Mouse (Mus musculus) neural tube, embryonic 14.5 days (tissue): ENCODE data around the gene Aspg. TPM values are rescaled to one million over a fixed set of nuclear protein-coding genes. Genes with fewer than 3 reads are reported as not detected.

ENCODE experiments used
- ATAC-seq: fragments of 200-750 bp; cut with Nextera tagmentation; 2 replicates; pipeline ENCODE4 v1.8.0; 2017; ENCODE audit warnings: low read depth, mild to moderate bottlenecking, moderate TSS enrichment, moderate library complexity
- H3K27ac ChIP-seq: fragments of 300-500 bp; sonication (generic); 2 replicates; pipeline ENCODE4 v1.5.1; 2014; ENCODE audit warnings: low read depth, mild to moderate bottlenecking, control low read depth, low read length, moderate library complexity, mixed read lengths
- H3K27me3 ChIP-seq: fragments of 300-500 bp; sonication (generic); 2 replicates; pipeline ENCODE4 v1.6.1; 2014; ENCODE audit warnings: low read length; ENCODE audit not compliant: control insufficient read depth, insufficient read depth
- H3K36me3 ChIP-seq: fragments of 300-500 bp; sonication (generic); 2 replicates; pipeline ENCODE4 v1.6.1; 2014; ENCODE audit warnings: low read length, mixed read lengths; ENCODE audit not compliant: control insufficient read depth, insufficient read depth
- H3K4me1 ChIP-seq: fragments of 300-500 bp; sonication (generic); 2 replicates; pipeline ENCODE4 v1.6.1; 2014; ENCODE audit warnings: low read length; ENCODE audit not compliant: control insufficient read depth, insufficient read depth
- H3K4me2 ChIP-seq: fragments of 300-500 bp; sonication (generic); 2 replicates; pipeline ENCODE4 v1.6.1; 2014; ENCODE audit warnings: mild to moderate bottlenecking, low read depth, low read length, control low read depth
- H3K4me3 ChIP-seq: fragments of 300-500 bp; sonication (generic); 2 replicates; pipeline ENCODE4 v1.5.1; 2014; ENCODE audit warnings: low read depth, low read length, control low read depth, mixed read lengths
- H3K9ac ChIP-seq: fragments of 300-500 bp; sonication (generic); replicated peaks from 2 replicates; pipeline ENCODE4 v1.6.1; 2014; ENCODE audit warnings: low read depth, mild to moderate bottlenecking, control low read depth, low read length, mixed read lengths
- H3K9me3 ChIP-seq: fragments of 300-500 bp; sonication (generic); 2 replicates; pipeline ENCODE4 v1.6.1; 2016; ENCODE audit warnings: low read length; ENCODE audit not compliant: control insufficient read depth
- WGBS: fragments of 180-500 bp; shearing (Covaris S2); extraction: QIAGEN DNeasy Blood & Tissue Kit; methylation state at CpG from one replicate; pipeline ENCODE4 v1.1.7; 2014; 5-methylcytosine and 5-hydroxymethylcytosine counted together
- polyA plus RNA-seq: library from polyadenylated mRNA; unstranded; fragments of >200 nt; fragmentation: Nextera tagmentation; extraction: Ambion mirVana; gene quantifications from 2 replicates; pipeline ENCODE4 v1.2.1, GENCODE M21; 2014

Aspg gene
- polyA plus RNA-seq: 0.23 and 0.26 TPM in 2 replicates

- Histone ChIP-seq H3K36me3 (no peaks in the 10 kb centered on the region), H3K4me1 (no peaks in the 10 kb centered on the region), H3K4me3 (no peak within 1 kb of the TSS), H3K27me3 (no peaks in the 10 kb centered on the region; the same call in 1 of the 2 replicates), H3K9me3 (no peaks in the 10 kb centered on the region), H3K9ac (no peak within 1 kb of the TSS), H3K4me2 (peak within 1 kb of the TSS; percentile 6; the same call in 1 of the 2 replicates), H3K27ac (no peak within 1 kb of the TSS)
- ATAC-seq: no peak
- 2% methylated on average over 14 of the region's 14 CpGs for WGBS
Measured at GRCm38 (mm10) chr12:112106541-112106971, at the start of gene Aspg. Gene Aspg, plus strand, starts transcription at chr12:112106679.

DNA sequence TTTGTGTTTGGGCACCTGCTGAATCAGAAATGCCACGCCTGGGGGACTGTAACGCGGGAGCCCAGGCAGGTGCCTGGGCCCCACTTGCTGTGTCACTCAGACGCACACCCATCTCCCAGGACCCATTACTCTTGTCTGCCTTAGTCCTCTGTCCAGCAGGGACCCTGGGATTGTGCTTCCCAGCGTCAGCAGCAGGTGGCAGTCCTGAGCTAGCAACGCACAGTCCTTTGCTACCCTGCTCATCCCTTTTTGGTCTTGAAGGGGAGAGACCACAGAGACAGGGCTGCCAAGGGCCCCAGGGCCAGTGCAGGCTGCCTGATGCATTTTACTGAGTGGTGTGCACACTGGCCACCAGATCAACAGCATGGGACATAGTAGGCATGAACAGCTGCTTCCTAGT is 28.8 kb upstream of the Aspg start:
- Histone ChIP-seq H3K4me2 (no peak overlapping the region), H3K27ac (no peak overlapping the region), H3K4me3 (no peak overlapping the region), H3K36me3 (no peaks in the 10 kb centered on the region), H3K9ac (no peak overlapping the region), H3K4me1 (no peaks in the 10 kb centered on the region), H3K27me3 (no peaks in the 10 kb centered on the region), H3K9me3 (no peaks in the 10 kb centered on the region)
- 13% methylated on average over 6 of the region's 6 CpGs for WGBS
- peak; percentile 44; the same call in 1 of the 2 replicates for ATAC-seq

DNA sequence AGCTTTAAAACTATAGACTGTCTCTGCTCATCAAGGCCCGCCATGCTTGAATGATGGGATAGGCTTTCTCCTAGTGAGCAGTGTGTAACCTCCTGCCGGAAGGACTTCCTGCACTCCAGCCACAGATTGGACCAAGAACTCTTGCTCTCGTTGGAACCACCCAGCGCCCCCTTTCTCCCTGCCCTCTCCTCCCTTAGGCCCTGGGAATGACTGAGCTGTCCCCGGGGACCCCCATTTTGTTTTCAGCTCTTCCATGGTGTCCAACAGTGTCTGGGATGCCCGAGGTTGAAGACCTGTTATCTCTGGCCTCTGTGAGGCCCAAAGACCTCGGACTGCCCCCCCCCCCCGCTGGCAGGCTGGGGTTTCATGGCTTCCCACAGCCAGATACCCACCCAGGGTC is 26.6 kb upstream of the Aspg start:
- Histone ChIP-seq H3K9ac (no peak overlapping the region), H3K27ac (no peak overlapping the region), H3K9me3 (no peaks in the 10 kb centered on the region), H3K4me3 (no peak overlapping the region), H3K4me2 (no peak overlapping the region), H3K27me3 (no peaks in the 10 kb centered on the region), H3K4me1 (no peaks in the 10 kb centered on the region), H3K36me3 (no peaks in the 10 kb centered on the region)
- ATAC-seq: no peak
- WGBS: 79% methylated on average over 8 of the region's 8 CpGs

- H3K4me1 ChIP-seq: no peaks in the 10 kb centered on the region
- 94% methylated on average over 4 of the region's 4 CpGs for WGBS
- H3K9ac ChIP-seq: no peak overlapping the region
- H3K9me3 ChIP-seq: no peaks in the 10 kb centered on the region
- no peaks in the 10 kb centered on the region for H3K27me3 ChIP-seq
- no peak overlapping the region for H3K4me3 ChIP-seq
- ATAC-seq: no peak
- no peaks in the 10 kb centered on the region for H3K36me3 ChIP-seq
- H3K27ac ChIP-seq: no peak overlapping the region
- H3K4me2 ChIP-seq: no peak overlapping the region
Measured at GRCm38 (mm10) chr12:112080911-112081310, 25.6 kb upstream of the Aspg start.

GRCm38 (mm10) chr12:112082241-112082640 is 24.2 kb upstream of the Aspg start:
- H3K27me3 ChIP-seq: no peaks in the 10 kb centered on the region
- H3K9ac ChIP-seq: no peak overlapping the region
- no peak overlapping the region for H3K27ac ChIP-seq
- no peak for ATAC-seq
- H3K36me3 ChIP-seq: no peaks in the 10 kb centered on the region
- 58% methylated on average over 1 of the region's 1 CpGs for WGBS
- no peaks in the 10 kb centered on the region for H3K9me3 ChIP-seq
- H3K4me2 ChIP-seq: no peak overlapping the region
- no peaks in the 10 kb centered on the region for H3K4me1 ChIP-seq
- H3K4me3 ChIP-seq: no peak overlapping the region

DNA sequence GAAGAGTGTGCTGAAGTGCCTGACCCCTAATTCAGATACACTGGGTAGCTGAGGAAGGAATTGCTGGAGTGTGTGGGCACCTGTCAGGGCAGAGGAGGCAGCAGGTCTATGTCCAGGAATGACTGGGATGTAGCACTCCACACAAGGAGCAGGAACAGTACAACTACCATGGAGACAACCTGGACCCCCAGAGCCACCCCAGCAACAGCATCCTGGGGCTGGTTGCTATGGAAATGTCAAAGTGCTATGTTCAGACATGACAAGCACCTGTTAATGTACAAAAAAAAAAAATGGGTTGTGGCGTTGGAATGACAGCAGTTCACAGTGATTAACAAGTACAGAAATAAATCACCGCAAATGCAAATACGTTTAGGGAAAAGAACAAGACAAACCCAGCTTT is 20.2 kb upstream of the Aspg start:
- WGBS: 83% methylated on average over 3 of the region's 3 CpGs
- Histone ChIP-seq H3K4me3 (no peak overlapping the region), H3K4me2 (no peak overlapping the region), H3K4me1 (no peaks in the 10 kb centered on the region), H3K27ac (no peak overlapping the region), H3K36me3 (no peaks in the 10 kb centered on the region), H3K9me3 (no peaks in the 10 kb centered on the region), H3K9ac (no peak overlapping the region), H3K27me3 (no peaks in the 10 kb centered on the region)
- no peak for ATAC-seq

DNA sequence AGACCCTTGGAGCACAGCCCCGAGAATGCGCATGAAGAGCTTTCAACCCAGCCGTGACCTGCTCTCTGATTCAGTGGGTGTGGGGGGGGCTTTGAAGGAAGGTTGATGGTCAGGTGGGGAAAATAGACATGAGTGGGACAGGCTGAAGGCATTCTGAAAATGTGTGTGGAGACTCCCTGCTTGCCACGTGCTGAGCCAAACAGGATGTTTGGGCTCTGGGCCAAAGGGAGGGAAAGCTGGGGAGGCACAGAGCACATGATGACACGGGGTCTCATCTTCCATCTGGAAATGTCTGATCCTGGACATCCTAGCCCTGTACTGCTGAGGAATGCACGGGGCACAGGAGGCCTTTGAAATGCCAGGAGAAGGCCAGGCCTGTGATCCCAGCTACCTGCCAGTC is 19.8 kb upstream of the Aspg start:
- H3K4me2 ChIP-seq: no peak overlapping the region
- WGBS: 69% methylated on average over 6 of the region's 6 CpGs
- H3K4me1 ChIP-seq: no peaks in the 10 kb centered on the region
- no peak for ATAC-seq
- H3K27me3 ChIP-seq: no peaks in the 10 kb centered on the region
- H3K36me3 ChIP-seq: no peaks in the 10 kb centered on the region
- H3K27ac ChIP-seq: no peak overlapping the region
- no peak overlapping the region for H3K4me3 ChIP-seq
- no peak overlapping the region for H3K9ac ChIP-seq
- H3K9me3 ChIP-seq: no peaks in the 10 kb centered on the region

DNA sequence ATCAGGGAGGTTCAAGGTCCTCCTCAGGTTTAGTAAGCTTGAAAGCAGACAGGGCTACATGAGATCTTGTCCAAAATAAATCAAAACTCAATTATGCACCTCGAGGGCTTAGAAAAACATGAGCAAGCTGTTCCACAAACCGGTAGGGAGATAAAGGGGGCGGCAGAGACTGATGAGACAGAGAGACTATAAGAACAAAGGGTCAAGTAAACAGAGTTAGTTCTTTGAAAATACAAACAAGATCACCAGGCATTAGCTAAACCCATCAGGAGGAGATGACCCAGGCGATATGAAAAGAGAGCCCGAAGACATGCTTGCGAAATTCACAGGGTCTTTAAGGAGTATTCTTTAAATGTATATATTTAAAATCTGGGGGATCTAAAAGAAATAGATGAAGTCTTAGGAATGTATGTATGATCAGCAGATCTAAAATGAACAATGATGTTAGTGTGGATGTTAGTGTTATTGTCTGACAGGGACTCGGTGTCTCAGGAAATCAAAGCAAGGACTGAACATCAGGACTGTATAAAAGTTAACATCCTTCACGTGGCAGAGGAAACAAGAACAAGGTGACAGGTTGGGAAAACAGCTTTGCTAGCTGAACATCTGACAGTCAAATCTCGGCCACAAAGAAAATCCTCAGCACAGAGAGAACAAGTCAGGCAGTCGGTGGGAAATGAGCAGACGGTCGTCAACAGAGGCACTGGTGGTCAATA is 17.7 kb upstream of the Aspg start:
- Histone ChIP-seq H3K4me2 (no peak overlapping the region), H3K4me3 (no peak overlapping the region), H3K9ac (no peak overlapping the region), H3K27me3 (no peaks in the 10 kb centered on the region), H3K9me3 (no peaks in the 10 kb centered on the region), H3K27ac (no peak overlapping the region), H3K36me3 (no peaks in the 10 kb centered on the region), H3K4me1 (no peaks in the 10 kb centered on the region)
- WGBS: 59% methylated on average over 12 of the region's 12 CpGs
- ATAC-seq: no peak

GRCm38 (mm10) chr12:112091054-112091453 is 15.4 kb upstream of the Aspg start:
- Histone ChIP-seq H3K4me3 (no peak overlapping the region), H3K27me3 (no peaks in the 10 kb centered on the region), H3K9me3 (no peaks in the 10 kb centered on the region), H3K4me2 (no peak overlapping the region), H3K27ac (no peak overlapping the region), H3K4me1 (no peaks in the 10 kb centered on the region), H3K36me3 (no peaks in the 10 kb centered on the region), H3K9ac (no peak overlapping the region)
- no peak for ATAC-seq
- WGBS: 9% methylated on average over 12 of the region's 12 CpGs
